ENCODE assay signal across 16 mouse cellular contexts in genomic region chr12:45590191-45590590, GRCm38 (mm10).
"Had no signal": no experiment of that assay in that cellular context is flagged by ENCODE, and none has a peak within 500 bp of the region (broad histone marks: within the 10 kb centered on the region; RNA-seq: fewer than 3 reads in every experiment).

No protein-coding gene starts in this region.

- H3K4me1 ChIP-seq: neural tube, embryonic 12.5 days; neural tube, embryonic 15.5 days; stomach, embryonic 15.5 days had no signal

- H3K27ac ChIP-seq: neural tube, embryonic 12.5 days; neural tube, embryonic 13.5 days; neural tube, embryonic 15.5 days; stomach, embryonic 15.5 days; stomach, postnatal 0 days had no signal

- H3K9ac ChIP-seq: neural tube, embryonic 12.5 days; neural tube, embryonic 13.5 days; neural tube, embryonic 15.5 days; stomach, embryonic 15.5 days had no signal

- H3K27me3 ChIP-seq: neural tube, embryonic 12.5 days; neural tube, embryonic 13.5 days; neural tube, embryonic 15.5 days; stomach, embryonic 15.5 days had no signal

- H3K36me3 ChIP-seq: neural tube, embryonic 12.5 days; neural tube, embryonic 13.5 days; neural tube, embryonic 15.5 days; stomach, embryonic 15.5 days had no signal

- DNase-seq: retina, postnatal 1 day; right cerebral cortex, adult 18-20 months; right cerebral cortex, postnatal 14 days; right cerebral cortex, postnatal 25 days; right cerebral cortex, postnatal 4 days; spleen, adult 18-20 months; thymus, adult 18-20 months; thymus, adult 2 months; thymus, postnatal 25 days; thymus, postnatal 36 days; thymus, postnatal 4 days had no signal

- H3K9me3 ChIP-seq: neural tube, embryonic 12.5 days; neural tube, embryonic 13.5 days; neural tube, embryonic 15.5 days; stomach, embryonic 15.5 days had no signal

- H3K4me3 ChIP-seq: neural tube, embryonic 12.5 days; neural tube, embryonic 13.5 days; neural tube, embryonic 15.5 days; stomach, embryonic 15.5 days had no signal
